Mouse (Mus musculus) forelimb bud, embryonic 11.5 days (tissue): ENCODE measurements around the gene Gm6034.
A peak's percentile ranks its signal among the peaks of the same experiment; 100 is the strongest.
"Not testable (repeated sequence)": the region's sequence is repeated elsewhere in the genome, so short reads cannot be mapped to it uniquely, and the experiment has no call there.

Source experiments
- DNase-seq: peaks from one replicate; pipeline ENCODE4 v3.0.0-alpha.2; 2012; ENCODE audit warnings: low read depth, low spot score

Gene Gm6034

GRCm38 (mm10) chr17:36081901-36082300 is 39.1 kb downstream of the Gm6034 start:
- not testable (repeated sequence) for DNase-seq

- DNase-seq, result not testable (repeated sequence)
These were observed 39.9 kb downstream of the Gm6034 start for GRCm38 (mm10) chr17:36082519-36083232.

- peak; percentile 46 for DNase-seq
These were observed 40.6 kb downstream of the Gm6034 start for GRCm38 (mm10) chr17:36083266-36083869.

GRCm38 (mm10) chr17:36083870-36084451 is 41.2 kb downstream of the Gm6034 start:
- no peak for DNase-seq

GRCm38 (mm10) chr17:36085976-36086375 is 43.2 kb downstream of the Gm6034 start:
- not testable (repeated sequence) for DNase-seq

- not testable (repeated sequence) for DNase-seq
These were observed 49.2 kb downstream of the Gm6034 start for GRCm38 (mm10) chr17:36091933-36092332.

GRCm38 (mm10) chr17:36092520-36092919 is 49.8 kb downstream of the Gm6034 start:
- not testable (repeated sequence) for DNase-seq

- DNase-seq, result no peak
These were observed 51.2 kb downstream of the Gm6034 start for GRCm38 (mm10) chr17:36093936-36094335.

GRCm38 (mm10) chr17:36099603-36100002 is 56.8 kb downstream of the Gm6034 start:
- DNase-seq, result not testable (repeated sequence)

GRCm38 (mm10) chr17:36102091-36102490 is 59.3 kb downstream of the Gm6034 start:
- DNase-seq, result not testable (repeated sequence)
